Mouse (Mus musculus): ENCODE results near the gene Arid1a. TPM values are rescaled to one million over a fixed set of nuclear protein-coding genes. Genes with fewer than 3 reads are reported as not detected.
"Not testable (repeated sequence)": the region's sequence is repeated elsewhere in the genome, so short reads cannot be mapped to it uniquely, and the experiment has no call there.

Arid1a gene
- polyA plus RNA-seq, 1 experiment from 2014 or later: 45.6 TPM

DNA sequence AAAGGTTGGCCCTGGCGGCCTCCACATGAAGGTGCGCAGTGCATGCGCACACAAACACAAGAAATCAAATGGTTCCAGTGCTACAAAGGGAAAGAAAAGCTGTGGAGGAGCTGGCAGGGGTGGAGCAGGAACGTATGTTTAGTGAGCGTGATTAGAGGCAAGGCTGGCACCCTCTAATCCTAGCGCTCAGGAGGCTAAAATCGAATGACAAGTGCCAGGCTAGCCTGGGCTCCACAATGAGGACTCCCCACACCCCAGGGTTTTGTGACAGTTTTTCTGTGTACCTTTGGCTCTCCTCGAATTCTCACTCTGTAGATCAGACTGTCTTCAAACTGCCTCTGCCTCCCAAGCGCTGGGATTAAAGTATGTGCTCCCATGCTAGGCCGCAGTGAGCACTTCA lies 103.8 kb downstream of the Arid1a start:
- H3K27ac ChIP-seq (ENCODE audit: low read depth, low read length): no peak overlapping the region
- H3K27me3 ChIP-seq (ENCODE audit: control insufficient read depth, insufficient read depth, low read length): no peaks in the 10 kb centered on the region
- 82% methylated on average over 10 of the region's 10 CpGs for WGBS
- no peak for ATAC-seq (ENCODE audit: low read depth)
- no peaks in the 10 kb centered on the region for H3K36me3 ChIP-seq (ENCODE audit: control insufficient read depth, insufficient read depth, low read length)
- no peaks in the 10 kb centered on the region for H3K4me1 ChIP-seq (ENCODE audit: control insufficient read depth, insufficient read depth, low read length)
- H3K4me2 ChIP-seq (ENCODE audit: low read depth, low read length): no peak overlapping the region
- no peaks in the 10 kb centered on the region for H3K9me3 ChIP-seq (ENCODE audit: control insufficient read depth, low read length)
- H3K9ac ChIP-seq (replicated peaks; ENCODE audit: low read depth, low read length): no peak overlapping the region
- H3K4me3 ChIP-seq (ENCODE audit: low read depth, low read length): no peak overlapping the region

DNA sequence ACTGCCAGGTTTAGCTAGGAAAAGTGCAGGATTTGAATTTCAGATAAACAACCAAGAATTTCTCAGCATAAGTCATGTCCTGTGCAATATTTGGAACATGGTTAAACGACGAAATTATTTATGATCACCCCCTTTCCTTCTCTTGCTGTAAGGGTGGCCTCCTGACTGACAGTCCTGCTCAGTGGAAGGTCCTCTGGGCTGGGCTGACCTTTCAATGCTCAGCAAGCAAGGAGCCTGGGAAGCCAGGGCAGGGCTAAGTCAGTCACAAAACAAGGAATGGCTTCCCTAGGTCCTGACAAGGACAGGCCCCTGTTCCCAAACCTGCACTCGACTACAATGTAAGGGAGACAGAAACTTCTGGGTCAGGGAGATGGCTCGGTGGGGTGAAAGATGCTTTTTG lies 104.6 kb downstream of the Arid1a start:
- Histone ChIP-seq H3K27ac (ENCODE audit: low read depth, low read length) (no peak overlapping the region), H3K9me3 (ENCODE audit: control insufficient read depth, low read length) (no peaks in the 10 kb centered on the region), H3K4me3 (ENCODE audit: low read depth, low read length) (no peak overlapping the region), H3K4me2 (ENCODE audit: low read depth, low read length) (no peak overlapping the region), H3K36me3 (ENCODE audit: control insufficient read depth, insufficient read depth, low read length) (no peaks in the 10 kb centered on the region), H3K9ac (replicated peaks; ENCODE audit: low read depth, low read length) (no peak overlapping the region), H3K27me3 (ENCODE audit: control insufficient read depth, insufficient read depth, low read length) (no peaks in the 10 kb centered on the region), H3K4me1 (ENCODE audit: control insufficient read depth, insufficient read depth, low read length) (no peaks in the 10 kb centered on the region)
- WGBS: 75% methylated on average over 4 of the region's 4 CpGs
- no peak for ATAC-seq (ENCODE audit: low read depth)

DNA sequence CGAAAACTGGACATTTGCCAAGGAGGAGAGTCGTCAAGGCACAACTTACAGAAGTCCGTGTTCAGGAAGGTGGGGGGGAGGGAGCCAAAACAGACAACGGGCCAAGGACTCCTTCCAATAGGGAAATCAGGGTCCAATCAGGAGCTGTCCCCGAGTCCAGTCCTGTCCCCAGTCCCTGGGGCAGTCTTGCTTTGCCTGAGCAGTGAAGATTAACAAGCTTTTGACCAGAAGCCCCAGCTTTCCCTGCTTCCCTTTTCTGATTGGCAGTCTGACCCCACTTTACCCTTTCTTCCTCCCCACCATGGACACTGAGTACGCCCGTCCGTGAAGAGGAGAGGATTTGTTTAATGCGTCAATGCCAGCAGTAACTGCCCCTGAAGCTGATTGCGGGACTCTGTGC lies 105.1 kb downstream of the Arid1a start:
- 63% methylated on average over 10 of the region's 10 CpGs for WGBS
- H3K4me3 ChIP-seq (ENCODE audit: low read depth, low read length): no peak overlapping the region
- no peak overlapping the region for H3K27ac ChIP-seq (ENCODE audit: low read depth, low read length)
- H3K4me1 ChIP-seq (ENCODE audit: control insufficient read depth, insufficient read depth, low read length): no peaks in the 10 kb centered on the region
- H3K36me3 ChIP-seq (ENCODE audit: control insufficient read depth, insufficient read depth, low read length): no peaks in the 10 kb centered on the region
- ATAC-seq (ENCODE audit: low read depth): no peak
- H3K4me2 ChIP-seq (ENCODE audit: low read depth, low read length): no peak overlapping the region
- no peaks in the 10 kb centered on the region for H3K9me3 ChIP-seq (ENCODE audit: control insufficient read depth, low read length)
- no peaks in the 10 kb centered on the region for H3K27me3 ChIP-seq (ENCODE audit: control insufficient read depth, insufficient read depth, low read length)
- H3K9ac ChIP-seq (replicated peaks; ENCODE audit: low read depth, low read length): no peak overlapping the region

DNA sequence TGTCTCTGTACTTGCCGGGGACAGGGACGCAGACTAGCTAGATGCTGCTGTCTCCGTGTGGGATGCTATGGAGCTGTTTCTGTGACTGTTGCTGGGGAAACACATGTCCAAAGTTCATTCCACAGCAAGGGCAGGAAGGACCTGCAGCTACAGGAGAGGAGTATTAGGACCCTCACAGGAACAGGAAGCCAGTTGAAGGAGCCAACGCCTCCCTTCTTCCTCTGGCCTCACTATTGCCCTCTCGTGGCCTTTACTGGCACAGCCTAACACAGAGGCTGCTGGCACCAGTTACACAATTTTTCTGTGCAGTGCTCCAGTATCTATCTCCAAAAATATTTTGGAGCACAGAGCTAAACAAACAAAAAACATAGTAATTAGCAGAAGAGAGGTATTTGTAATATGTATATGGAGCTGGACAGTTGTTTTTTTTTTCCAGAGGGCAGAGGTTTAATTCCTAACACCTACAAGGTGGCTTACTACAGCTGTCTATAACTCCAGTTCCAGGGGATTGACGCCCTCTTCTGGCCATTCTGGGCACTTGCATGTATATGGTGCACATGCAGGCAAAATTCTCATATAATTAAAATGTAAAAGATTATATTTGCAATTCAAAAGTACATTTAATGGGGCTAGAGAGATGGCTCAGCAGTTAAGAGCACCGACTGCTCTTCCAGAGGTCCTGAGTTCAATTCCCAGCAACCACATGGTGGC lies 106.4 kb downstream of the Arid1a start, which contains the start of gene Zdhhc18:
TSS of gene Zdhhc18 (minus strand) at position 166 of the 711 bp plus-strand sequence.
- Histone ChIP-seq H3K4me3 (ENCODE audit: low read depth, low read length) (no peak within 1 kb of the TSS), H3K9ac (replicated peaks; ENCODE audit: low read depth, low read length) (no peak within 1 kb of the TSS), H3K9me3 (ENCODE audit: control insufficient read depth, low read length) (no peaks in the 10 kb centered on the region), H3K4me2 (ENCODE audit: low read depth, low read length) (no peak within 1 kb of the TSS), H3K4me1 (ENCODE audit: control insufficient read depth, insufficient read depth, low read length) (no peaks in the 10 kb centered on the region), H3K27me3 (ENCODE audit: control insufficient read depth, insufficient read depth, low read length) (no peaks in the 10 kb centered on the region), H3K27ac (ENCODE audit: low read depth, low read length) (no peak within 1 kb of the TSS), H3K36me3 (ENCODE audit: control insufficient read depth, insufficient read depth, low read length) (no peaks in the 10 kb centered on the region)
- no peak for ATAC-seq (ENCODE audit: low read depth)
- 36% methylated on average over 7 of the region's 7 CpGs for WGBS

DNA sequence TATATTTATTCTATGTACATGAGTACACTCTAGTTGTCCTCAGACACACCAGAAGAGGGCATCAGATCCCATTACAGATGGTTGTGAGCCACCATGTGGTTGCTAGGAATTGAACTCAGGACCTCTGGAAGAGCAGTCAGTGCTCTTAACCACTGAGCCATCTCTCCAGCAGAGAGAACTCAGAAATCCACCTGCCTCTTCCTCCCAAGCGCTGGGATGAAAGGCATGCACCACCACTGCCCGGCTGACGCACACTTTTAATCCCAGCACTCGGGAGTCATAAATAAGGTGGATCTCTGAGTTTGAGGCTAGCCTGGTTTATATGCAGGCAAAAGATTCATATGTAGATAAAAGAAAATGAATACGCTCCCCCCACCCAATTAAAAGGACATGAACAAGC lies 107.1 kb downstream of the Arid1a start:
- H3K4me3 ChIP-seq (ENCODE audit: low read depth, low read length); H3K4me1 ChIP-seq (ENCODE audit: control insufficient read depth, insufficient read depth, low read length); H3K27me3 ChIP-seq (ENCODE audit: control insufficient read depth, insufficient read depth, low read length); H3K9ac ChIP-seq (replicated peaks; ENCODE audit: low read depth, low read length); H3K27ac ChIP-seq (ENCODE audit: low read depth, low read length); H3K9me3 ChIP-seq (ENCODE audit: control insufficient read depth, low read length); H3K36me3 ChIP-seq (ENCODE audit: control insufficient read depth, insufficient read depth, low read length); H3K4me2 ChIP-seq (ENCODE audit: low read depth, low read length); ATAC-seq (ENCODE audit: low read depth): not testable (repeated sequence)
- 86% methylated on average over 5 of the region's 5 CpGs for WGBS

DNA sequence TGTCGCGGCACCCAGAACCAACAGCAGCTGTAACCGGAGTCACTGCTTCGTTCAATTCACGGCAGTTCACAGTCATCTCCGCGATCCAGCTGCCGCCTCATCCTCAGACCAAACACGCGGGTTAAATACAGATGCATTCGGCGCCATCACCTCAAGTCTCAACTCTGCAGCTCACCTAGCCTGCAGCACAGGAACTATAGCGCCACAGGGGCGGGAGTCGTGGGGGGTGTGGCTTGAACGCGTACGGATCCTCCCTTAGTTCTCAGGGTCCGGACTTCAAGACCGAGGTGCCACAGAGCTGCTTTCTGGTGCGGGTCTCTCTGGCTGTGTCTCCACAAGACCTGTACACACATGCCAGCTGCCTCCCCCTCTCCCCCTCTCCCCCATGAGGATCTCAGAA lies 110.9 kb downstream of the Arid1a start:
- WGBS: 46% methylated on average over 21 of the region's 21 CpGs
- Histone ChIP-seq H3K9ac (replicated peaks; ENCODE audit: low read depth, low read length) (no peak overlapping the region), H3K4me1 (ENCODE audit: control insufficient read depth, insufficient read depth, low read length) (no peaks in the 10 kb centered on the region), H3K27me3 (ENCODE audit: control insufficient read depth, insufficient read depth, low read length) (no peaks in the 10 kb centered on the region), H3K36me3 (ENCODE audit: control insufficient read depth, insufficient read depth, low read length) (no peaks in the 10 kb centered on the region), H3K4me2 (ENCODE audit: low read depth, low read length) (no peak overlapping the region), H3K4me3 (ENCODE audit: low read depth, low read length) (no peak overlapping the region), H3K9me3 (ENCODE audit: control insufficient read depth, low read length) (no peaks in the 10 kb centered on the region), H3K27ac (ENCODE audit: low read depth, low read length) (no peak overlapping the region)
- ATAC-seq (ENCODE audit: low read depth): no peak

DNA sequence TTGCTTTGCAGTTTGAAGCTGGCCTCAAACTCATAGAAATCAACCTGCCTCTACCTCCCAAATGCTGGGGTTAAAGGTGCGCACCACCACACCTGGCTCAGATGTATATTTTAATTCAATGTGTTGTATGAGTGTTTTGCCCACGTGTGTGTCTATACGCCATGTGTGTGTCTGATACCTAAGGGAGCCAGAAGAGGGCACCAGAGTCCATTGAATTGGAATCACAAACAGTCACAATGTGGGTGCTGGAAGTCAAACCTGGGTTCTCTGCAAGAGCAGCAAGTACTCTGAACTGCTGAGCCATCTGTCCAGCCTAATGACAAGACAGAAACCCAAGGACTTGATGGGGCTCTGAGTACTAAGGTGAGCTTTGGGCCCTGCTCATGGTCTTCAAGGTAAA lies 111.4 kb downstream of the Arid1a start:
- 89% methylated on average over 3 of the region's 3 CpGs for WGBS

DNA sequence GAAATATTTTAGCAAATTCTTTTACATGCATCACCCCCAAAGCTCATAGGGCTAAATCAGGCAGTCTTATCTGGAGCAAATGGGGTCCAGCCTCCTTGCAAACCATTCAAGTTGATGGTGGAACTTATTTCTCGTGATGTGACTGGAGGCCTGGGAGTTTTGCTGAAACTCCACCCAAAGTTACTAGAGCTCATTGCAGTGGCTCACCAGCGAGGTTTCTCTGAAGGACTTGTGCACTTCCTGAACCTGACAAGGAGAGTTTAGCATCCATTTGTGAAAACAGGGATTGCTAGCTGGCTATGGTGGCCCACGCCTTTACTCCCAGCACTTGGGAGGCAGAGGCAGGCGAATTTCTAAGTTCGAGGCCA lies 122.5 kb downstream of the Arid1a start:
- Histone ChIP-seq H3K9ac (replicated peaks; ENCODE audit: low read depth, low read length) (no peak overlapping the region), H3K4me3 (ENCODE audit: low read depth, low read length) (no peak overlapping the region), H3K36me3 (ENCODE audit: control insufficient read depth, insufficient read depth, low read length) (no peaks in the 10 kb centered on the region), H3K4me2 (ENCODE audit: low read depth, low read length) (no peak overlapping the region), H3K27me3 (ENCODE audit: control insufficient read depth, insufficient read depth, low read length) (no peaks in the 10 kb centered on the region), H3K27ac (ENCODE audit: low read depth, low read length) (no peak overlapping the region), H3K4me1 (ENCODE audit: control insufficient read depth, insufficient read depth, low read length) (peaks cover 14% of the 10 kb centered on the region), H3K9me3 (ENCODE audit: control insufficient read depth, low read length) (no peaks in the 10 kb centered on the region)
- WGBS: 84% methylated on average over 5 of the region's 5 CpGs
- no peak for ATAC-seq (ENCODE audit: low read depth)

More for the DNA sequence above, 111.4 kb downstream of the Arid1a start:
- Histone ChIP-seq H3K27ac (ENCODE audit: low read depth, low read length) (no peak overlapping the region), H3K9ac (replicated peaks; ENCODE audit: low read depth, low read length) (no peak overlapping the region), H3K4me1 (ENCODE audit: control insufficient read depth, insufficient read depth, low read length) (no peaks in the 10 kb centered on the region), H3K4me3 (ENCODE audit: low read depth, low read length) (no peak overlapping the region), H3K36me3 (ENCODE audit: control insufficient read depth, insufficient read depth, low read length) (no peaks in the 10 kb centered on the region), H3K9me3 (ENCODE audit: control insufficient read depth, low read length) (no peaks in the 10 kb centered on the region), H3K27me3 (ENCODE audit: control insufficient read depth, insufficient read depth, low read length) (no peaks in the 10 kb centered on the region), H3K4me2 (ENCODE audit: low read depth, low read length) (no peak overlapping the region)
- no peak for ATAC-seq (ENCODE audit: low read depth)

DNA sequence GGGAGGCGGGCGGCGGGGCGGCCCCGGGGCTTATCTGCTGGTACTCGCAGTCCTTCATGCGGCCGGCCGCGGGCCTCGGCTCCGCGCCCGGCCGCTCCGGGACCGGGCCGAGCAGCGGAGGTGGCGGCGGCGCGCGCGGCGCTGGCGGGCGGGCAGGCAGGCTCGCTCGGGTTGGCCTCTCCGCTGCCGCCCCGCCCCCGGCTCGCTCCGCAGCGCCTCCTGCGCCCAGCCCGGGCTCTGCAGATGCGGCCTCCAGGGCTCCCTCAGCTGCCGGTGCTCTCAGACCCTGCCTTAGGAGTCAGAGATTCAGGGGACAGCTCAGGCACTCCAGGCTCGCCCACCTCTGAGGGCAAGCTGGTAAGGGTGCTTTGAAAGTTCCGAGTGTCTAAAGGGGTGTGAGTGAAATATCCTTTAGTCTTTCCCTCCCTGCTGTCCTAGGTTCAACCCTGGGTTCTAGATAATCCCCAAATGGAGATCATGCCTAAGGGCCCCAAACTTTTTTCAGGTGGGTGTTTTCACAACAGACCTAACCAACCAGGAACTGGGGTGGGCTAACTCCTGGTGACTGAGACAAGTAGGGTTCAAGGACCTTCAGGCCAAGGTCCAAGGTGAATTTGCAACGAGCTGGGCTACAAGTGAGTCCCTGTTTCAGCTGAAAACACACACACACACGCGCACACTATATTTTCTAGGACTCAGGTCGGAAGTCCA lies 123.1 kb downstream of the Arid1a start:
- 13% methylated on average over 30 of the region's 47 CpGs for WGBS
- H3K36me3 ChIP-seq (ENCODE audit: control insufficient read depth, insufficient read depth, low read length): no peaks in the 10 kb centered on the region
- peak overlapping the region; percentile 75 for H3K4me2 ChIP-seq (ENCODE audit: low read depth, low read length)
- ATAC-seq (ENCODE audit: low read depth): peak; percentile 90
- H3K27ac ChIP-seq (ENCODE audit: low read depth, low read length): peak overlapping the region; percentile 80
- peaks cover 14% of the 10 kb centered on the region for H3K4me1 ChIP-seq (ENCODE audit: control insufficient read depth, insufficient read depth, low read length)
- peak overlapping the region; percentile 92 for H3K9ac ChIP-seq (replicated peaks; ENCODE audit: low read depth, low read length)
- H3K9me3 ChIP-seq (ENCODE audit: control insufficient read depth, low read length): no peaks in the 10 kb centered on the region
- no peaks in the 10 kb centered on the region for H3K27me3 ChIP-seq (ENCODE audit: control insufficient read depth, insufficient read depth, low read length)
- H3K4me3 ChIP-seq (ENCODE audit: low read depth, low read length): peak overlapping the region; percentile 84
